Mouse (Mus musculus) stomach, postnatal 0 days (tissue): Measurements from ENCODE around the gene Gmnc. TPM values are rescaled to one million over a fixed set of nuclear protein-coding genes. Genes with fewer than 3 reads are reported as not detected.

ENCODE experiments used
- ATAC-seq: fragments of 200-750 bp; cut with Nextera tagmentation; 2 replicates; pipeline ENCODE4 v1.8.0; 2017; ENCODE audit not compliant: low FRiP score, low TSS enrichment
- DNase-seq: peaks from one replicate; pipeline ENCODE4 v3.0.0-alpha.2; 2016; ENCODE audit warnings: low spot score
- H3K27ac ChIP-seq: fragments of 300-500 bp; sonication (generic); replicated peaks from 2 replicates; pipeline ENCODE4 v1.5.1; 2014; ENCODE audit warnings: mild to moderate bottlenecking, control low read depth
- H3K27me3 ChIP-seq: fragments of 300-500 bp; sonication (generic); 2 replicates; pipeline ENCODE4 v1.6.1; 2014; ENCODE audit warnings: low read length; ENCODE audit not compliant: control insufficient read depth, insufficient read depth
- H3K36me3 ChIP-seq: fragments of 300-500 bp; sonication (generic); 2 replicates; pipeline ENCODE4 v1.6.1; 2014; ENCODE audit warnings: low read length, mixed read lengths; ENCODE audit not compliant: control insufficient read depth, insufficient read depth
- H3K4me1 ChIP-seq: fragments of 300-500 bp; sonication (generic); replicated peaks from 2 replicates; pipeline ENCODE4 v1.6.1; 2014; ENCODE audit warnings: antibody characterized with exemption; ENCODE audit not compliant: control insufficient read depth, insufficient read depth
- H3K4me2 ChIP-seq: fragments of 300-500 bp; sonication (generic); replicated peaks from 2 replicates; pipeline ENCODE4 v1.6.1; 2014; ENCODE audit warnings: low read depth, mild to moderate bottlenecking, control low read depth, moderate library complexity
- H3K4me3 ChIP-seq: fragments of 300-500 bp; sonication (generic); 2 replicates; pipeline ENCODE4 v1.5.1; 2014; ENCODE audit warnings: low read depth, low read length, control low read depth
- H3K9ac ChIP-seq: fragments of 300-500 bp; sonication (generic); 2 replicates; pipeline ENCODE4 v1.6.1; 2014; ENCODE audit warnings: mild to moderate bottlenecking, low read length, control low read depth, mixed read lengths
- H3K9me3 ChIP-seq: fragments of 300-500 bp; sonication (generic); 2 replicates; pipeline ENCODE4 v1.6.1; 2016; ENCODE audit warnings: low read length; ENCODE audit not compliant: control insufficient read depth
- CTCF ChIP-seq: IDR thresholded peaks from 2 replicates; pipeline ENCODE4 v1.5.1; 2016; ENCODE audit warnings: antibody characterized with exemption, low read depth, mild to moderate bottlenecking, moderate library complexity
- EP300 ChIP-seq: optimal IDR thresholded peaks from 2 replicates; pipeline ENCODE3; 2016; ENCODE audit warnings: antibody characterized with exemption
- WGBS: fragments of 180-500 bp; shearing (Covaris S2); extraction: QIAGEN DNeasy Blood & Tissue Kit; methylation state at CpG from one replicate; pipeline ENCODE4 v1.1.7; 2014; 5-methylcytosine and 5-hydroxymethylcytosine counted together
- polyA plus RNA-seq: library from polyadenylated mRNA; unstranded; fragments of >200 nt; fragmentation: Nextera tagmentation; extraction: Ambion mirVana; gene quantifications from 2 replicates; pipeline ENCODE4 v1.2.1, GENCODE M21; 2015

Gmnc gene
- polyA plus RNA-seq: 0.04 TPM in 1 of 2 replicates, not detected in the other

- H3K9ac ChIP-seq: no peak within 1 kb of the TSS
- TF ChIP-seq CTCF (no peak), EP300 (no peak)
- DNase-seq: no peak
- H3K4me3 ChIP-seq: no peak within 1 kb of the TSS
- no peaks in the 10 kb centered on the region for H3K36me3 ChIP-seq
- no peaks in the 10 kb centered on the region for H3K9me3 ChIP-seq
- no peak for ATAC-seq
- H3K4me2 ChIP-seq: no peak within 1 kb of the TSS
- 55% methylated on average over 13 of the region's 13 CpGs for WGBS
- no peak within 1 kb of the TSS for H3K27ac ChIP-seq
- H3K27me3 ChIP-seq: no peaks in the 10 kb centered on the region
- H3K4me1 ChIP-seq: no peaks in the 10 kb centered on the region
Measured at GRCm38 (mm10) chr16:26991477-26992300, at the start of gene Gmnc. Gmnc (minus strand) TSS chr16:26991652.

GRCm38 (mm10) chr16:27027281-27027680 is 35.8 kb upstream of the Gmnc start:
- ATAC-seq: no peak
- TF ChIP-seq CTCF (no peak), EP300 (no peak)
- WGBS: 87% methylated on average over 2 of the region's 2 CpGs

GRCm38 (mm10) chr16:27026226-27026625 is 34.8 kb upstream of the Gmnc start:
- H3K27ac ChIP-seq: no peak overlapping the region
- no peaks in the 10 kb centered on the region for H3K36me3 ChIP-seq
- no peaks in the 10 kb centered on the region for H3K9me3 ChIP-seq
- no peak overlapping the region for H3K4me2 ChIP-seq
- DNase-seq (no peak), ATAC-seq (no peak)
- WGBS: 90% methylated on average over 4 of the region's 4 CpGs
- H3K4me1 ChIP-seq: no peaks in the 10 kb centered on the region
- H3K27me3 ChIP-seq: no peaks in the 10 kb centered on the region
- H3K9ac ChIP-seq: no peak overlapping the region
- TF ChIP-seq EP300 (no peak), CTCF (no peak)
- no peak overlapping the region for H3K4me3 ChIP-seq

More at GRCm38 (mm10) chr16:27027281-27027680, 35.8 kb upstream of the Gmnc start:
- Histone ChIP-seq H3K4me2 (no peak overlapping the region), H3K36me3 (no peaks in the 10 kb centered on the region), H3K27me3 (no peaks in the 10 kb centered on the region), H3K4me1 (no peaks in the 10 kb centered on the region), H3K4me3 (no peak overlapping the region), H3K27ac (no peak overlapping the region), H3K9ac (no peak overlapping the region), H3K9me3 (no peaks in the 10 kb centered on the region)
- DNase-seq: no peak

DNA sequence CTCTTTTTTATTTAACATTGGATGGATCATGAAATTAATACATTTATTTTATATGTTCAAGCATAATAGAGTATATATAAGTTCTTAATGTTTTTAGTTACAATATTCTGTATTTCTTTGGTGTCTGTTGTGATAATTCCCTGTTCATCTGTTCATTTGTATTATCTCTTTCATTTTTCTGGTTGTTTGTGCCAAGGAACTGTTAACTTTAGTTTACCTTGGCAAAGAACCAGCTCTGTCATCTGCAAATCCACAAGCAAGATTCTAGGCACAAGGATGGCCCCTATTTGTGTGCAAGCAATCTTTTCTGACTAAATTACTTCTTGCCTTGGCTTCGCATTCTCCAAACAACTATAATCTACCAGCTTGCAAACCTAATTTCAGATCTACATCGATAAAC is 31.3 kb upstream of the Gmnc start:
- 90% methylated on average over 2 of the region's 2 CpGs for WGBS
- H3K9ac ChIP-seq: no peak overlapping the region

GRCm38 (mm10) chr16:27017309-27017708 is 25.9 kb upstream of the Gmnc start:
- Histone ChIP-seq H3K9me3 (no peaks in the 10 kb centered on the region), H3K9ac (no peak overlapping the region), H3K4me3 (no peak overlapping the region), H3K4me1 (no peaks in the 10 kb centered on the region), H3K27ac (no peak overlapping the region), H3K27me3 (no peaks in the 10 kb centered on the region), H3K36me3 (no peaks in the 10 kb centered on the region), H3K4me2 (no peak overlapping the region)
- ATAC-seq (no peak), DNase-seq (no peak)
- TF ChIP-seq CTCF: no peak
- no peak for TF ChIP-seq EP300
- WGBS: 54% methylated on average over 4 of the region's 4 CpGs

More for the DNA sequence above, 31.3 kb upstream of the Gmnc start:
- H3K36me3 ChIP-seq: no peaks in the 10 kb centered on the region
- H3K4me2 ChIP-seq: no peak overlapping the region
- no peak overlapping the region for H3K4me3 ChIP-seq
- no peaks in the 10 kb centered on the region for H3K9me3 ChIP-seq
- no peaks in the 10 kb centered on the region for H3K4me1 ChIP-seq
- no peak overlapping the region for H3K27ac ChIP-seq
- H3K27me3 ChIP-seq: no peaks in the 10 kb centered on the region
- no peak for ATAC-seq
- TF ChIP-seq EP300 (no peak), CTCF (no peak)
- no peak for DNase-seq

GRCm38 (mm10) chr16:27002714-27003113 is 11.3 kb upstream of the Gmnc start:
- DNase-seq: no peak
- Histone ChIP-seq H3K9ac (no peak overlapping the region), H3K27me3 (no peaks in the 10 kb centered on the region), H3K4me3 (no peak overlapping the region), H3K27ac (no peak overlapping the region), H3K4me1 (no peaks in the 10 kb centered on the region), H3K9me3 (no peaks in the 10 kb centered on the region), H3K36me3 (no peaks in the 10 kb centered on the region), H3K4me2 (no peak overlapping the region)
- ATAC-seq: no peak
- WGBS: 91% methylated on average over 1 of the region's 1 CpGs
- no peak for TF ChIP-seq CTCF
- no peak for TF ChIP-seq EP300
